ENCODE assay signal across 26 mouse cellular contexts in the genomic region with DNA sequence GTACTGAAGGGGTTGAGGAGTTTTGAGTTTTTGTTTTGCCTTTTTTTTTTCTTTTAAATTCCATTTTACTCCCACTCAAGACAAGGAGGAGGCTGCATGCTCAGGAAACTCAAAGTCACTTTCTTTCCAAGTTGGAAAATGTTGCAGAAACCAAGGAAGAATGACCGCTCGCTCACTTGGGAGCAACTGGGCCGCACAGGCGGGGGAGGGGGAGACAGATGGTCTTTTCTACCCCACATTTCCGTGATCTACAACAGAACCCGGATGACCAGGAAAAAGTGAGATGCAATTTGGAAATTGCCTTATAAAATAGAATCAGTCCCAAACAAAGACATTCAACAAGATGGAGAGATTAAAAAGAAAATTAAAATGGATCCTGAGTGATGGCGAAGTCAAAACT. TPM values are rescaled to one million over a fixed set of nuclear protein-coding genes. Genes with fewer than 3 reads are reported as not detected.
DNase-seq lines count a peak whose midpoint lies in the region; ATAC-seq and TF ChIP-seq lines count a peak whose summit lies in the region.
"Had no signal": no experiment of that assay in that cellular context is flagged by ENCODE, and none has a peak within 500 bp of the region (broad histone marks: within the 10 kb centered on the region; RNA-seq: fewer than 3 reads in every experiment).

No protein-coding gene starts in this region.

- no peak overlapping the region for H3K4me2 ChIP-seq in heart, embryonic 14.5 days (ENCODE audit: low read length)
- H3K4me2 ChIP-seq in heart, postnatal 0 days (ENCODE audit: low read depth, low read length): 0 out of 2 replicates have a peak overlapping the region, but pooled peaks have one; percentile 6
- H3K4me2 ChIP-seq: embryonic facial prominence, embryonic 12.5 days; hindbrain, embryonic 13.5 days; liver, embryonic 12.5 days; midbrain, embryonic 12.5 days; neural tube, embryonic 12.5 days had no signal

- peaks cover 2 to 38% of the 10 kb centered on the region in 2 experiments; a peak in 3 of 4 replicates for H3K4me1 ChIP-seq in heart, embryonic 14.5 days (ENCODE audit: control insufficient read depth in 2 of 2, insufficient read depth in 2 of 2, low read length in 2 of 2)
- H3K4me1 ChIP-seq in heart, embryonic 10.5 days: peaks cover 26% of the 10 kb centered on the region
- peaks cover 16% of the 10 kb centered on the region for H3K4me1 ChIP-seq in heart, postnatal 0 days (ENCODE audit: control insufficient read depth, insufficient read depth)

- H3K4me3 ChIP-seq in gastrocnemius, adult 2 months: peak overlapping the region; percentile 21; the same call in 1 of the 2 replicates
- no peak overlapping the region for H3K4me3 ChIP-seq in heart, embryonic 14.5 days (ENCODE audit: control insufficient read depth in 1 of 2, insufficient read depth in 1 of 2, low read depth in 1 of 2, low read length in 2 of 2)
- no peak overlapping the region for H3K4me3 ChIP-seq in heart, embryonic 10.5 days
- no peak overlapping the region for H3K4me3 ChIP-seq in heart, postnatal 0 days (ENCODE audit: low read depth, low read length)
- H3K4me3 ChIP-seq: embryonic facial prominence, embryonic 12.5 days; hindbrain, embryonic 13.5 days; liver, embryonic 12.5 days; megakaryocyte, embryonic 14.5 days; midbrain, embryonic 12.5 days; myocyte; neural tube, embryonic 12.5 days had no signal

- no peak overlapping the region for H3K9ac ChIP-seq in heart, embryonic 14.5 days (ENCODE audit: low read length)
- H3K9ac ChIP-seq in heart, postnatal 0 days (replicated peaks; ENCODE audit: low read depth, low read length): no peak overlapping the region
- H3K9ac ChIP-seq: embryonic facial prominence, embryonic 12.5 days; hindbrain, embryonic 13.5 days; liver, embryonic 12.5 days; liver, postnatal 0 days; midbrain, embryonic 12.5 days; neural tube, embryonic 12.5 days had no signal

- WGBS in heart, embryonic 14.5 days: 62% methylated on average over 7 of the region's 7 CpGs
- WGBS in heart, embryonic 10.5 days: 63% methylated on average over 7 of the region's 7 CpGs
- 61% methylated on average over 7 of the region's 7 CpGs for WGBS in heart, postnatal 0 days

- intact Hi-C loops in gastrocnemius, adult 2 months (cut with DNase I): no loop called here

- peaks cover 18% of the 10 kb centered on the region for H3K36me3 ChIP-seq in heart, embryonic 14.5 days (ENCODE audit: control insufficient read depth, insufficient read depth, low read length)
- peaks cover 17% of the 10 kb centered on the region for H3K36me3 ChIP-seq in heart, embryonic 10.5 days
- peaks cover 19% of the 10 kb centered on the region for H3K36me3 ChIP-seq in heart, postnatal 0 days (replicated peaks; ENCODE audit: control insufficient read depth, insufficient read depth, low read length)
- H3K36me3 ChIP-seq: embryonic facial prominence, embryonic 12.5 days; G1E; midbrain, embryonic 12.5 days; neural tube, embryonic 12.5 days had no signal

- TF ChIP-seq CTCF in gastrocnemius, adult 2 months (IDR thresholded peaks at IDR 0.05): no peak
- TF ChIP-seq CTCF in heart, postnatal 0 days (IDR thresholded peaks at IDR 0.05; ENCODE audit: low read depth): no peak

- DNase-seq in gastrocnemius, adult 2 months: peak; percentile 26
- DNase-seq in gastrocnemius, postnatal 25 days: no peak
- no peak for DNase-seq in heart, embryonic 10.5 days (ENCODE audit: low spot score)
- DNase-seq in kidney, postnatal 10 days: peak; percentile 56
- DNase-seq in kidney, postnatal 25 days: no peak
- peak; percentile 29 for DNase-seq in heart, postnatal 0 days (ENCODE audit: low spot score)
- DNase-seq: adrenal gland, adult 8-10 months; cerebellum, adult 8-10 months; cerebellum, postnatal 25 days; gastrocnemius, postnatal 36 days; liver, postnatal 0 days; lung, postnatal 4 days; right cerebral cortex, adult 18-20 months; right cerebral cortex, postnatal 4 days; thymus, postnatal 4 days had no signal

- no peak for TF ChIP-seq EP300 in heart, postnatal 0 days (IDR thresholded peaks at IDR 0.05; ENCODE audit: low read depth)

- H3K27me3 ChIP-seq in heart, embryonic 14.5 days (ENCODE audit: control insufficient read depth, insufficient read depth, low read length): no peaks in the 10 kb centered on the region
- H3K27me3 ChIP-seq in heart, embryonic 10.5 days (ENCODE audit: insufficient read depth, poor library complexity, severe bottlenecking): no peaks in the 10 kb centered on the region
- H3K27me3 ChIP-seq in heart, postnatal 0 days (ENCODE audit: control insufficient read depth, insufficient read depth, low read length): no peaks in the 10 kb centered on the region
- H3K27me3 ChIP-seq: embryonic facial prominence, embryonic 12.5 days; hindbrain, embryonic 13.5 days; liver, embryonic 12.5 days; megakaryocyte, embryonic 14.5 days; midbrain, embryonic 12.5 days; neural tube, embryonic 12.5 days had no signal

- H3K9me3 ChIP-seq in heart, embryonic 14.5 days (ENCODE audit: control insufficient read depth, low read length): no peaks in the 10 kb centered on the region
- H3K9me3 ChIP-seq in heart, embryonic 10.5 days: no peaks in the 10 kb centered on the region
- H3K9me3 ChIP-seq in heart, postnatal 0 days (replicated peaks; ENCODE audit: control insufficient read depth, low read length): no peaks in the 10 kb centered on the region
- H3K9me3 ChIP-seq: embryonic facial prominence, embryonic 12.5 days; G1E; hindbrain, embryonic 13.5 days; liver, embryonic 12.5 days; megakaryocyte, embryonic 14.5 days; midbrain, embryonic 12.5 days; neural tube, embryonic 12.5 days had no signal

- H3K27ac ChIP-seq in gastrocnemius, adult 2 months: peak overlapping the region; percentile 64
- 0 out of 4 replicates have a peak overlapping the region, but pooled peaks have one; percentile 24 to 32 for H3K27ac ChIP-seq in heart, embryonic 14.5 days (replicated peaks in 1 of 2; ENCODE audit: control insufficient read depth in 1 of 2, insufficient read depth in 1 of 2, low read depth in 2 of 2, low read length in 2 of 2)
- no peak overlapping the region for H3K27ac ChIP-seq in heart, embryonic 10.5 days
- H3K27ac ChIP-seq in heart, postnatal 0 days (ENCODE audit: low read depth): peak overlapping the region; percentile 39
- H3K27ac ChIP-seq: embryonic facial prominence, embryonic 12.5 days; hindbrain, embryonic 13.5 days; liver, embryonic 12.5 days; midbrain, embryonic 12.5 days; neural tube, embryonic 12.5 days had no signal

- no peak for ATAC-seq in heart, embryonic 14.5 days (ENCODE audit: insufficient number of reproducible peaks, insufficient read depth, low FRiP score, low read depth)
- no peak for ATAC-seq in heart, postnatal 0 days (ENCODE audit: insufficient read depth, low read depth)
- ATAC-seq: forebrain, embryonic 14.5 days; intestine, embryonic 16.5 days; liver, embryonic 12.5 days; liver, postnatal 0 days had no signal

RNA-seq across cellular contexts. Expression of a gene that starts 14.6 kb away (rescaled TPM):
- total RNA-seq in gastrocnemius, adult 2 months (2021): 10 to 100 TPM in 1 of 2 experiments, 1 to 10 TPM in 1; 7.6 to 12.6 TPM
- 1 to 10 TPM; 7.1 to 8.6 TPM for total RNA-seq in gastrocnemius, postnatal 25 days (2021)
- 13.0 and 15.6 TPM in 2 replicates for polyA plus RNA-seq in heart, embryonic 14.5 days (2014; fragmentation: Nextera tagmentation; extraction: Ambion mirVana)
- 15.1 and 15.8 TPM in 2 replicates for polyA plus RNA-seq in heart, embryonic 10.5 days (2016; fragmentation: Nextera tagmentation; extraction: Ambion mirVana)
- 8.6 and 21.3 TPM in 2 replicates for total RNA-seq in heart, postnatal 0 days (2014; rRNA removed; ENCODE audit: low replicate concordance)
- polyA plus RNA-seq in heart, postnatal 0 days (2015; fragmentation: Nextera tagmentation; extraction: Ambion mirVana): 13.5 and 17.4 TPM in 2 replicates
- polyA plus RNA-seq: G1E had no signal

Comparison
In these comparisons a context has a peak if more than half of its experiments do, and no peak if none do; other contexts are left out.
1. DNase-seq: peak in gastrocnemius, adult 2 months (single experiment), kidney, postnatal 10 days (single experiment) and heart, postnatal 0 days (single experiment); none in gastrocnemius, postnatal 25 days (single experiment), heart, embryonic 10.5 days (single experiment) and kidney, postnatal 25 days (0 of 2).